8 mouse cellular contexts compared by ENCODE assay signal in genomic region chr1:93825771-93826539, GRCm38 (mm10). TPM values are rescaled to one million over a fixed set of nuclear protein-coding genes. Genes with fewer than 3 reads are reported as not detected.
DNase-seq lines count a peak whose midpoint lies in the region; ATAC-seq and TF ChIP-seq lines count a peak whose summit lies in the region.

No protein-coding gene starts in this region.

- no peaks in the 10 kb centered on the region for H3K27me3 ChIP-seq in heart, embryonic 13.5 days (replicated peaks)
- H3K27me3 ChIP-seq in embryonic facial prominence, embryonic 15.5 days, result no peaks in the 10 kb centered on the region
- no peaks in the 10 kb centered on the region for H3K27me3 ChIP-seq in intestine, embryonic 16.5 days (replicated peaks; ENCODE audit: control insufficient read depth, insufficient read depth, low read length)
- no peaks in the 10 kb centered on the region for H3K27me3 ChIP-seq in midbrain, embryonic 14.5 days (ENCODE audit: control insufficient read depth, insufficient read depth, low read length)

- H3K27ac ChIP-seq in heart, embryonic 13.5 days (replicated peaks), result peak overlapping the region; percentile 96
- no peak overlapping the region for H3K27ac ChIP-seq in ES-E14 (ENCODE audit: insufficient read depth, low read depth, low read length, poor library complexity, severe bottlenecking)
- peak overlapping the region; percentile 98 for H3K27ac ChIP-seq in embryonic facial prominence, embryonic 15.5 days (replicated peaks)
- H3K27ac ChIP-seq in intestine, embryonic 16.5 days (ENCODE audit: low read length), result peak overlapping the region; percentile 97
- peak overlapping the region; percentile 95 for H3K27ac ChIP-seq in midbrain, embryonic 14.5 days (replicated peaks; ENCODE audit: low read depth, low read length)

- in situ Hi-C loops in ES-E14 (cut with MboI; ENCODE audit: low sequenced_read_pairs in 2 of 2, unreplicated experiment in 2 of 2), result no loop called here

- H3K4me2 ChIP-seq in heart, embryonic 13.5 days, result peak overlapping the region; percentile 84
- peak overlapping the region; percentile 81 for H3K4me2 ChIP-seq in embryonic facial prominence, embryonic 15.5 days (replicated peaks)
- H3K4me2 ChIP-seq in intestine, embryonic 16.5 days (ENCODE audit: low read depth, low read length), result peak overlapping the region; percentile 87
- H3K4me2 ChIP-seq in midbrain, embryonic 14.5 days (ENCODE audit: low read length), result peak overlapping the region; percentile 95

- no peak for DNase-seq in heart, postnatal 36 days
- no peak for DNase-seq in ES-E14 (ENCODE audit: low read depth, low spot score)
- no peak for DNase-seq in midbrain, embryonic 14.5 days
- no peak for DNase-seq in urinary bladder, postnatal 4 days (ENCODE audit: low spot score in 2 of 2)
- DNase-seq in left cerebral cortex, postnatal 25 days (ENCODE audit: low spot score in 2 of 2), result no peak

- no peak for ATAC-seq in heart, embryonic 13.5 days (ENCODE audit: extremely low read depth, insufficient number of reproducible peaks, low FRiP score, low TSS enrichment)
- ATAC-seq in embryonic facial prominence, embryonic 15.5 days (ENCODE audit: insufficient number of reproducible peaks, low FRiP score, low TSS enrichment, low read depth), result no peak
- ATAC-seq in intestine, embryonic 16.5 days, result peak; percentile 35
- ATAC-seq in midbrain, embryonic 14.5 days (ENCODE audit: low FRiP score, low TSS enrichment), result peak; percentile 34; the same call in 1 of the 2 replicates

- H3K4me1 ChIP-seq in heart, embryonic 13.5 days, result peaks cover 17% of the 10 kb centered on the region
- H3K4me1 ChIP-seq in ES-E14 (ENCODE audit: control insufficient read depth in 2 of 2, insufficient read depth in 2 of 2, low read length in 2 of 2, poor library complexity in 1 of 2), result peaks cover 0 to 6% of the 10 kb centered on the region in 2 experiments; a peak in 2 of 4 replicates
- H3K4me1 ChIP-seq in embryonic facial prominence, embryonic 15.5 days, result peaks cover 13% of the 10 kb centered on the region
- H3K4me1 ChIP-seq in intestine, embryonic 16.5 days (ENCODE audit: control insufficient read depth, insufficient read depth, low read length), result peaks cover 12% of the 10 kb centered on the region
- H3K4me1 ChIP-seq in midbrain, embryonic 14.5 days (ENCODE audit: control insufficient read depth, insufficient read depth, low read length), result peaks cover 10% of the 10 kb centered on the region

- WGBS in heart, embryonic 13.5 days, result 41% methylated on average over 27 of the region's 27 CpGs
- WGBS in embryonic facial prominence, embryonic 15.5 days, result 39% methylated on average over 27 of the region's 27 CpGs
- WGBS in intestine, embryonic 16.5 days, result 40% methylated on average over 27 of the region's 27 CpGs
- WGBS in midbrain, embryonic 14.5 days, result 37% methylated on average over 27 of the region's 27 CpGs

- peak overlapping the region; percentile 83 for H3K9ac ChIP-seq in heart, embryonic 13.5 days
- H3K9ac ChIP-seq in ES-E14 (ENCODE audit: insufficient read depth, low read depth, low read length, poor library complexity, severe bottlenecking), result peak overlapping the region; percentile 77; the same call in 1 of the 2 replicates
- peak overlapping the region; percentile 51 for H3K9ac ChIP-seq in embryonic facial prominence, embryonic 15.5 days
- peak overlapping the region; percentile 81 for H3K9ac ChIP-seq in intestine, embryonic 16.5 days (ENCODE audit: low read depth, low read length)
- peak overlapping the region; percentile 68 for H3K9ac ChIP-seq in midbrain, embryonic 14.5 days (replicated peaks; ENCODE audit: low read length)

- H3K9me3 ChIP-seq in heart, embryonic 13.5 days, result no peaks in the 10 kb centered on the region
- no peaks in the 10 kb centered on the region for H3K9me3 ChIP-seq in ES-E14 (ENCODE audit: control insufficient read depth, insufficient read depth, low read depth, low read length)
- no peaks in the 10 kb centered on the region for H3K9me3 ChIP-seq in embryonic facial prominence, embryonic 15.5 days (replicated peaks)
- H3K9me3 ChIP-seq in intestine, embryonic 16.5 days (ENCODE audit: control insufficient read depth, low read length), result no peaks in the 10 kb centered on the region
- H3K9me3 ChIP-seq in midbrain, embryonic 14.5 days (ENCODE audit: control insufficient read depth, low read length), result no peaks in the 10 kb centered on the region

- peaks cover 30% of the 10 kb centered on the region for H3K36me3 ChIP-seq in heart, embryonic 13.5 days
- peaks cover 5% of the 10 kb centered on the region for H3K36me3 ChIP-seq in ES-E14 (ENCODE audit: control insufficient read depth, insufficient read depth, low read length, poor library complexity, severe bottlenecking)
- 0 out of 2 replicates have a peak, but pooled peaks cover 10% of the 10 kb centered on the region for H3K36me3 ChIP-seq in embryonic facial prominence, embryonic 15.5 days
- no peaks in the 10 kb centered on the region for H3K36me3 ChIP-seq in intestine, embryonic 16.5 days (ENCODE audit: control insufficient read depth, insufficient read depth, low read length)
- peaks cover 6% of the 10 kb centered on the region for H3K36me3 ChIP-seq in midbrain, embryonic 14.5 days (ENCODE audit: control insufficient read depth, insufficient read depth, low read length)

- peak overlapping the region; percentile 62 for H3K4me3 ChIP-seq in heart, embryonic 13.5 days
- H3K4me3 ChIP-seq in ES-E14 (ENCODE audit: insufficient read depth in 1 of 2, low read depth in 1 of 2, low read length in 2 of 2, poor library complexity in 1 of 2, severe bottlenecking in 1 of 2), result peak overlapping the region; percentile 74 to 75
- H3K4me3 ChIP-seq in embryonic facial prominence, embryonic 15.5 days (replicated peaks), result peak overlapping the region; percentile 60
- peak overlapping the region; percentile 60 for H3K4me3 ChIP-seq in intestine, embryonic 16.5 days (ENCODE audit: low read length)
- peak overlapping the region; percentile 58 for H3K4me3 ChIP-seq in midbrain, embryonic 14.5 days (replicated peaks; ENCODE audit: low read depth, low read length)

- intact Hi-C loops in heart, postnatal 36 days (cut with DNase I), result no loop called here
- intact Hi-C loops in left cerebral cortex, postnatal 25 days (cut with DNase I), result loop anchor here (1.0 kb wide), 1 partner anchor 24 kb away; no protein-coding TSS in a partner anchor

TF ChIP-seq in ES-E14, 5 proteins besides CTCF, POLR2A, EP300 and RAD21:
- no peak for TF ChIP-seq MAFK (IDR thresholded peaks at IDR 0.05; ENCODE audit: insufficient read depth, low read depth, low read length)
- TF ChIP-seq HCFC1 (IDR thresholded peaks at IDR 0.05; ENCODE audit: borderline replicate concordance, insufficient read depth, low read length), result no peak
- TF ChIP-seq ZNF384 (IDR thresholded peaks at IDR 0.05; ENCODE audit: low read depth, low read length), result no peak
- peak; percentile 96 for TF ChIP-seq CHD2 (IDR thresholded peaks at IDR 0.05; ENCODE audit: low read depth, low read length)

RNA-seq across cellular contexts. Expression of gene D2hgdh, which starts 1.2 kb away (rescaled TPM):
- polyA plus RNA-seq in heart, embryonic 13.5 days (2015; fragmentation: Nextera tagmentation; extraction: Ambion mirVana), result 12.5 and 13.0 TPM in 2 replicates
- 10 to 100 TPM; 32.9 to 46.5 TPM for total RNA-seq in heart, postnatal 36 days (2021)
- total RNA-seq in ES-E14 (2012; rRNA removed), result 10.9 and 11.0 TPM in 2 replicates
- polyA plus RNA-seq in embryonic facial prominence, embryonic 15.5 days (2015; fragmentation: Nextera tagmentation; extraction: Ambion mirVana), result 18.5 and 18.8 TPM in 2 replicates
- polyA plus RNA-seq in intestine, embryonic 16.5 days (2015; fragmentation: Nextera tagmentation; extraction: Ambion mirVana), result 15.8 and 16.9 TPM in 2 replicates
- 10.5 and 11.5 TPM in 2 replicates for polyA plus RNA-seq in midbrain, embryonic 14.5 days (2014; fragmentation: Nextera tagmentation; extraction: Ambion mirVana)
- 10 to 100 TPM; 13.3 to 15.8 TPM for total RNA-seq in left cerebral cortex, postnatal 25 days (2021)

RNA-seq across cellular contexts. Expression of gene Ing5, which starts 22.2 kb away (rescaled TPM):
- 12.2 and 12.5 TPM in 2 replicates for polyA plus RNA-seq in heart, embryonic 13.5 days (2015; fragmentation: Nextera tagmentation; extraction: Ambion mirVana)
- 10 to 100 TPM; 10.3 to 15.8 TPM for total RNA-seq in heart, postnatal 36 days (2021)
- 23.2 and 26.5 TPM in 2 replicates for total RNA-seq in ES-E14 (2012; rRNA removed)
- 13.9 and 14.9 TPM in 2 replicates for polyA plus RNA-seq in embryonic facial prominence, embryonic 15.5 days (2015; fragmentation: Nextera tagmentation; extraction: Ambion mirVana)
- 15.9 TPM in 2 replicates for polyA plus RNA-seq in intestine, embryonic 16.5 days (2015; fragmentation: Nextera tagmentation; extraction: Ambion mirVana)
- polyA plus RNA-seq in midbrain, embryonic 14.5 days (2014; fragmentation: Nextera tagmentation; extraction: Ambion mirVana), result 9.6 and 9.7 TPM in 2 replicates
- 10 to 100 TPM; 10.6 to 12.1 TPM for total RNA-seq in left cerebral cortex, postnatal 25 days (2021)

RNA-seq across cellular contexts. Expression of gene Dtymk, which starts 24.2 kb away (rescaled TPM):
- polyA plus RNA-seq in heart, embryonic 13.5 days (2015; fragmentation: Nextera tagmentation; extraction: Ambion mirVana), result 154 and 178 TPM in 2 replicates
- total RNA-seq in heart, postnatal 36 days (2021), result 10 to 100 TPM; 20.9 to 22.0 TPM
- 304 and 331 TPM in 2 replicates for total RNA-seq in ES-E14 (2012; rRNA removed)
- polyA plus RNA-seq in embryonic facial prominence, embryonic 15.5 days (2015; fragmentation: Nextera tagmentation; extraction: Ambion mirVana), result 208 and 218 TPM in 2 replicates
- polyA plus RNA-seq in intestine, embryonic 16.5 days (2015; fragmentation: Nextera tagmentation; extraction: Ambion mirVana), result 176 and 191 TPM in 2 replicates
- polyA plus RNA-seq in midbrain, embryonic 14.5 days (2014; fragmentation: Nextera tagmentation; extraction: Ambion mirVana), result 143 and 144 TPM in 2 replicates
- total RNA-seq in left cerebral cortex, postnatal 25 days (2021), result 10 to 100 TPM; 47.7 to 53.3 TPM

RNA-seq across cellular contexts. Expression of gene Gal3st2, which starts 35.2 kb away (rescaled TPM):
- polyA plus RNA-seq in heart, embryonic 13.5 days (2015; fragmentation: Nextera tagmentation; extraction: Ambion mirVana), result 0.15 TPM in 1 of 2 replicates, not detected in the other
- total RNA-seq in heart, postnatal 36 days (2021), result under 1 TPM; 0.11 to 0.31 TPM
- total RNA-seq in ES-E14 (2012; rRNA removed), result not detected in 2 replicates
- 0.18 and 0.92 TPM in 2 replicates for polyA plus RNA-seq in embryonic facial prominence, embryonic 15.5 days (2015; fragmentation: Nextera tagmentation; extraction: Ambion mirVana)
- 0.12 and 0.13 TPM in 2 replicates for polyA plus RNA-seq in intestine, embryonic 16.5 days (2015; fragmentation: Nextera tagmentation; extraction: Ambion mirVana)
- 0.24 TPM in 1 of 2 replicates, not detected in the other for polyA plus RNA-seq in midbrain, embryonic 14.5 days (2014; fragmentation: Nextera tagmentation; extraction: Ambion mirVana)
- under 1 TPM in 1 of 2 experiments, not detected in 1; 0.69 TPM for total RNA-seq in left cerebral cortex, postnatal 25 days (2021)

Comparison
In these comparisons a context has a peak if more than half of its experiments do, and no peak if none do; other contexts are left out.
1. ATAC-seq: peak in intestine, embryonic 16.5 days (single experiment) and midbrain, embryonic 14.5 days (single experiment); none in heart, embryonic 13.5 days (single experiment) and embryonic facial prominence, embryonic 15.5 days (single experiment).
2. Peak in every context shown above with its lines, with median percentiles within 50 percentile points of each other: H3K4me2 ChIP-seq, H3K4me3 ChIP-seq and H3K9ac ChIP-seq.